Mouse (Mus musculus): ENCODE results near the gene Fndc5.

- TF ChIP-seq CTCF (IDR thresholded peaks at IDR 0.05; ENCODE audit: low read depth, low read length), result no peak
- no peak for TF ChIP-seq POLR2A (IDR thresholded peaks at IDR 0.05; ENCODE audit: extremely low read depth, insufficient read depth, low read length)
These were observed 34.5 kb upstream of the Fndc5 start for GRCm38 (mm10) chr4:129102133-129102829.

Measured in liver, adult 2 months (tissue).